Mouse (Mus musculus) ES-Bruce4 (cell line): ENCODE data around the gene Tcf7.

Source experiments
- CTCF ChIP-seq: IDR thresholded peaks from one replicate; pipeline ENCODE4 v1.8.1; 2011; ENCODE audit warnings: low read depth, low read length
- EP300 ChIP-seq: IDR thresholded peaks from 2 replicates; pipeline ENCODE4 v1.6.1; 2011; ENCODE audit warnings: low read depth, low read length; ENCODE audit not compliant: insufficient read depth
- POLR2A ChIP-seq: IDR thresholded peaks from one replicate; pipeline ENCODE4 v1.8.1; 2011; ENCODE audit warnings: low read length; ENCODE audit not compliant: insufficient read depth

DNA sequence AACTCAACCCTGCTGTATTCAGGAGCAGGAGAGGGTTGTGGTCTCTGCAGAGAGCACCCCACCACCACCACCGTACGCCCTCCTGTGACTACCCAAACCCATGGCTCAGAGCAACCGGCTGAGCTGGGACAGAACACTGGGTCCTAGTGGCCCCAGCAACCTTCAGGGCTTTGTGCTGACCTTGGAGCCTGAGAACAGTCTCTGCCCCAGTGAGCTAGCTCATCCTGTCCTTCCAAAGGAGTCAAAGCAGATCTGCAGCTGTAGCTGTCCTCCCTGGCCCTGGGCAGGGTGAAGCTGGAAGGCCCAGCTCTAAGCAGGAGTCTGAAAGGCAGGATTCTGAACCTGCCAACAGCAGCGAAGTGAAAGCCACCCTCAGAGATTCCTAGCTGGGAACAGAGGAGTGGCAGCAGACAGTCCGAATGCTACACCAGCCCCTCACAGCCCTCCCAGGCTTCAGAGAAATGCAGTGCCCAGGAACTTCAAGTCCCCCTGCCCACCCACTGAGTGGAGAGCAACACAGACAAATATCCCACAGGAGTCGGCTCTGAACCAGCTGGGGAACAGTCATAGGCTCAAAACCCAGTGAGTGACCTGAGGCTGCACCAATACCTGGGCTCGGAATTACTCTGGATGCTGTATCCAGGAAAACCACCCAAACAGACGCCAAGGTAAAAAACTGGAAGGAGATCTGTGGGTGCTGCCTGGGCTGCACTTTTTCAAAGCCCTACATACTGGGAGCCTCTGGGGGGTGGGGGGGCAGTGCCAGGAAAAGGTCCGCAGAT, 6.8 kb downstream of the Tcf7 start:
- TF ChIP-seq CTCF (no peak), POLR2A (no peak), EP300 (no peak)
